Comparison of ENCODE assay signal across 9 mouse cellular contexts in genomic region chr6:91152892-91153548, GRCm38 (mm10). TPM values are rescaled to one million over a fixed set of nuclear protein-coding genes. Genes with fewer than 3 reads are reported as not detected.
DNase-seq lines count a peak whose midpoint lies in the region; ATAC-seq lines count a peak whose summit lies in the region.
"Had no signal": no experiment of that assay in that cellular context is flagged by ENCODE, and none has a peak within 500 bp of the region (broad histone marks: within the 10 kb centered on the region; RNA-seq: fewer than 3 reads in every experiment).

No protein-coding gene starts in this region.

- H3K27me3 ChIP-seq in heart, embryonic 10.5 days (ENCODE audit: insufficient read depth, poor library complexity, severe bottlenecking): peaks cover 30% of the 10 kb centered on the region
- no peaks in the 10 kb centered on the region for H3K27me3 ChIP-seq in hindbrain, embryonic 13.5 days
- H3K27me3 ChIP-seq in midbrain, embryonic 15.5 days (replicated peaks): no peaks in the 10 kb centered on the region

- H3K4me2 ChIP-seq in hindbrain, embryonic 13.5 days: peak overlapping the region; percentile 47
- peak overlapping the region; percentile 41 for H3K4me2 ChIP-seq in midbrain, embryonic 15.5 days

- no peaks in the 10 kb centered on the region for H3K9me3 ChIP-seq in heart, embryonic 10.5 days
- H3K9me3 ChIP-seq in hindbrain, embryonic 13.5 days: no peaks in the 10 kb centered on the region
- no peaks in the 10 kb centered on the region for H3K9me3 ChIP-seq in midbrain, embryonic 15.5 days

- H3K9ac ChIP-seq in hindbrain, embryonic 13.5 days: peak overlapping the region; percentile 3; the same call in 1 of the 2 replicates
- H3K9ac ChIP-seq in midbrain, embryonic 15.5 days: peak overlapping the region; percentile 19; the same call in 1 of the 2 replicates

- peak overlapping the region; percentile 38; the same call in 1 of the 2 replicates for H3K4me3 ChIP-seq in heart, embryonic 10.5 days
- H3K4me3 ChIP-seq in hindbrain, embryonic 13.5 days: no peak overlapping the region
- H3K4me3 ChIP-seq in midbrain, embryonic 15.5 days: peak overlapping the region; percentile 23; the same call in 1 of the 2 replicates

- ATAC-seq in hindbrain, embryonic 13.5 days (ENCODE audit: low FRiP score): no peak
- ATAC-seq in midbrain, embryonic 15.5 days (replicated peaks): no peak
- no peak for ATAC-seq in megakaryocyte progenitor cell, adult 5-6 weeks (replicated peaks; ENCODE audit: poor library complexity)

- H3K36me3 ChIP-seq in heart, embryonic 10.5 days: no peaks in the 10 kb centered on the region
- H3K36me3 ChIP-seq in hindbrain, embryonic 13.5 days: no peaks in the 10 kb centered on the region
- H3K36me3 ChIP-seq in midbrain, embryonic 15.5 days (replicated peaks): no peaks in the 10 kb centered on the region

- DNase-seq in heart, embryonic 10.5 days (ENCODE audit: low spot score): peak; percentile 72
- DNase-seq in heart, adult 8-10 months (ENCODE audit: low spot score): no peak
- DNase-seq in brain, adult 2 months (ENCODE audit: low read depth, low spot score): peak; percentile 52
- no peak for DNase-seq in kidney, adult 9 months
- no peak for DNase-seq in layer of hippocampus, adult 9-10 months (ENCODE audit: low spot score)
- DNase-seq: adrenal gland, adult 2 months had no signal

- 42% methylated on average over 7 of the region's 7 CpGs for WGBS in heart, embryonic 10.5 days
- 37% methylated on average over 7 of the region's 7 CpGs for WGBS in hindbrain, embryonic 13.5 days
- WGBS in midbrain, embryonic 15.5 days: 38% methylated on average over 7 of the region's 7 CpGs

- H3K4me1 ChIP-seq in heart, embryonic 10.5 days: peaks cover 44% of the 10 kb centered on the region
- H3K4me1 ChIP-seq in hindbrain, embryonic 13.5 days (replicated peaks): peaks cover 62% of the 10 kb centered on the region
- H3K4me1 ChIP-seq in midbrain, embryonic 15.5 days: peaks cover 56% of the 10 kb centered on the region

- H3K27ac ChIP-seq in heart, embryonic 10.5 days: peak overlapping the region; percentile 3; the same call in 1 of the 2 replicates
- H3K27ac ChIP-seq in hindbrain, embryonic 13.5 days: peak overlapping the region; percentile 88
- peak overlapping the region; percentile 93 for H3K27ac ChIP-seq in midbrain, embryonic 15.5 days

RNA-seq across cellular contexts. Expression of gene Hdac11, which starts 3.4 kb away (rescaled TPM):
- 6.4 and 6.8 TPM in 2 replicates for polyA plus RNA-seq in heart, embryonic 10.5 days (2016; fragmentation: Nextera tagmentation; extraction: Ambion mirVana)
- 10 to 100 TPM; 20.1 to 24.7 (median 23.3) TPM for total RNA-seq in heart, adult 8-10 months (2022)
- polyA plus RNA-seq in hindbrain, embryonic 13.5 days (2015; fragmentation: Nextera tagmentation; extraction: Ambion mirVana): 33.6 and 34.2 TPM in 2 replicates
- polyA plus RNA-seq in midbrain, embryonic 15.5 days (2015; fragmentation: Nextera tagmentation; extraction: Ambion mirVana): 46.5 and 49.4 TPM in 2 replicates
- total RNA-seq in megakaryocyte progenitor cell, adult 5-6 weeks (2015): 0.77 and 1.1 TPM in 2 replicates
- total RNA-seq in megakaryocyte progenitor cell, adult 5-6 weeks (2017): 1.2 and 1.4 TPM in 2 replicates

RNA-seq across cellular contexts. Expression of gene Nup210, which starts 36.4 kb away (rescaled TPM):
- polyA plus RNA-seq in heart, embryonic 10.5 days (2016; fragmentation: Nextera tagmentation; extraction: Ambion mirVana): 10.7 and 11.6 TPM in 2 replicates
- 1 to 10 TPM; 2.9 to 5.5 (median 3.2) TPM for total RNA-seq in heart, adult 8-10 months (2022)
- polyA plus RNA-seq in hindbrain, embryonic 13.5 days (2015; fragmentation: Nextera tagmentation; extraction: Ambion mirVana): 17.0 and 17.4 TPM in 2 replicates
- 22.0 and 22.5 TPM in 2 replicates for polyA plus RNA-seq in midbrain, embryonic 15.5 days (2015; fragmentation: Nextera tagmentation; extraction: Ambion mirVana)
- 157 and 167 TPM in 2 replicates for total RNA-seq in megakaryocyte progenitor cell, adult 5-6 weeks (2015)
- total RNA-seq in megakaryocyte progenitor cell, adult 5-6 weeks (2017): 173 and 176 TPM in 2 replicates

RNA-seq across cellular contexts. Expression of gene Fbln2, which starts 59.2 kb away (rescaled TPM):
- polyA plus RNA-seq in heart, embryonic 10.5 days (2016; fragmentation: Nextera tagmentation; extraction: Ambion mirVana): 99.3 and 114 TPM in 2 replicates
- total RNA-seq in heart, adult 8-10 months (2022): 10 to 100 TPM; 42.1 to 59.3 (median 49.9) TPM
- 27.4 and 32.0 TPM in 2 replicates for polyA plus RNA-seq in hindbrain, embryonic 13.5 days (2015; fragmentation: Nextera tagmentation; extraction: Ambion mirVana)
- polyA plus RNA-seq in midbrain, embryonic 15.5 days (2015; fragmentation: Nextera tagmentation; extraction: Ambion mirVana): 15.1 and 16.7 TPM in 2 replicates
- not detected in 2 replicates for total RNA-seq in megakaryocyte progenitor cell, adult 5-6 weeks (2015)
- total RNA-seq in megakaryocyte progenitor cell, adult 5-6 weeks (2017): not detected in 2 replicates

Comparison
In these comparisons a context has a peak if more than half of its experiments do, and no peak if none do; other contexts are left out.
1. DNase-seq: peak in heart, embryonic 10.5 days (single experiment) and brain, adult 2 months (single experiment); none in heart, adult 8-10 months (single experiment), kidney, adult 9 months (single experiment) and layer of hippocampus, adult 9-10 months (single experiment).
2. H3K27ac ChIP-seq: peak in every context shown above with its lines; median percentile 93 in midbrain, embryonic 15.5 days; 88 in hindbrain, embryonic 13.5 days; 3 in heart, embryonic 10.5 days.